Mouse (Mus musculus) thymus, postnatal 36 days (tissue): ENCODE measurements around the gene Stk11.

Experiments used
- DNase-seq, 2 experiments: peaks; one replicate each; pipeline ENCODE4 v3.0.0; 2022; ENCODE audit warnings: mixed read lengths in 2 of 2

The Stk11 gene

GRCm38 (mm10) chr10:80131316-80131951 lies 15.8 kb downstream of the Stk11 start:
- peak in 1 of 2 experiments; percentile 28 for DNase-seq

- no peak for DNase-seq
Observed at GRCm38 (mm10) chr10:80131952-80132350, 16.3 kb downstream of the Stk11 start.

GRCm38 (mm10) chr10:80133226-80133849 lies 17.7 kb downstream of the Stk11 start:
- DNase-seq, result peak in 1 of 2 experiments; percentile 47

GRCm38 (mm10) chr10:80134421-80134820 lies 18.8 kb downstream of the Stk11 start:
- DNase-seq, result no peak

- no peak for DNase-seq
Observed at GRCm38 (mm10) chr10:80135161-80135560, 19.6 kb downstream of the Stk11 start.

- no peak for DNase-seq
Observed at GRCm38 (mm10) chr10:80135641-80136040, 20.0 kb downstream of the Stk11 start.

- peak in 1 of 2 experiments; percentile 26 for DNase-seq
Observed at GRCm38 (mm10) chr10:80136179-80136951, 20.8 kb downstream of the Stk11 start.

- peak in 1 of 2 experiments; percentile 52 for DNase-seq
Observed at GRCm38 (mm10) chr10:80136952-80137625, 21.5 kb downstream of the Stk11 start.

GRCm38 (mm10) chr10:80137626-80138552 lies 22.3 kb downstream of the Stk11 start:
- peak in 1 of 2 experiments; percentile 32 for DNase-seq

- DNase-seq, result peak; percentile 65 to 73
Observed at GRCm38 (mm10) chr10:80138553-80139438, 23.2 kb downstream of the Stk11 start, which contains the start of gene Atp5d. Gene Atp5d, plus strand, starts transcription at chr10:80138632.

GRCm38 (mm10) chr10:80139439-80139775 lies 23.8 kb downstream of the Stk11 start:
- no peak for DNase-seq

- DNase-seq, result no peak
Observed at GRCm38 (mm10) chr10:80139975-80140665, 24.5 kb downstream of the Stk11 start.

GRCm38 (mm10) chr10:80140666-80141035 lies 25.0 kb downstream of the Stk11 start, which contains the start of gene Cbarp:
Gene Cbarp, minus strand, starts transcription at chr10:80140835.
- no peak for DNase-seq

- peak; percentile 94 to 98 for DNase-seq
Observed at GRCm38 (mm10) chr10:80141243-80141642, 25.6 kb downstream of the Stk11 start.

GRCm38 (mm10) chr10:80141786-80142529 lies 26.4 kb downstream of the Stk11 start:
- peak; percentile 86 to 93 for DNase-seq

- DNase-seq, result no peak
Observed at GRCm38 (mm10) chr10:80142530-80142925, 26.9 kb downstream of the Stk11 start.

GRCm38 (mm10) chr10:80143664-80144063 lies 28.1 kb downstream of the Stk11 start:
- DNase-seq, result no peak

- DNase-seq, result peak in 1 of 2 experiments; percentile 32
Observed at GRCm38 (mm10) chr10:80144159-80144558, 28.6 kb downstream of the Stk11 start.
